Mouse (Mus musculus) bone marrow, adult 2 months (tissue): Measurements from ENCODE around the gene Nek7. TPM values are rescaled to one million over a fixed set of nuclear protein-coding genes. Genes with fewer than 3 reads are reported as not detected.

Source experiments
- H3K27ac ChIP-seq: fragments of 200-500 bp; 2 replicates; pipeline ENCODE4 v1.5.1; 2012; ENCODE audit warnings: low read depth, mild to moderate bottlenecking, control low read depth, inconsistent platforms, low read length; ENCODE audit not compliant: control insufficient read depth, poor library complexity, insufficient read depth
- H3K4me1 ChIP-seq: fragments of 200-500 bp; 2 replicates; pipeline ENCODE4 v1.6.1; 2011; ENCODE audit warnings: low read length; ENCODE audit not compliant: control insufficient read depth, insufficient read depth
- H3K4me3 ChIP-seq: fragments of 200-500 bp; replicated peaks from 2 replicates; pipeline ENCODE3; 2011; ENCODE audit warnings: mild to moderate bottlenecking, low read depth, low read length, control low read depth; ENCODE audit not compliant: control insufficient read depth
- CTCF ChIP-seq: fragments of 200-500 bp; IDR thresholded peaks from 2 replicates; pipeline ENCODE4 v1.5.1; 2011; ENCODE audit warnings: low read length, control low read depth; ENCODE audit not compliant: control insufficient read depth, insufficient read depth
- POLR2A ChIP-seq: fragments of 200-500 bp; IDR thresholded peaks from 2 replicates; pipeline ENCODE4 v1.6.1; 2011; ENCODE audit warnings: low read depth, mild to moderate bottlenecking, control low read depth, low read length, borderline replicate concordance; ENCODE audit not compliant: control insufficient read depth
- WGBS: fragments of 180-500 bp; shearing (Covaris S2); methylation state at CpG from one replicate; pipeline ENCODE4 v1.1.7; 2018; 5-methylcytosine and 5-hydroxymethylcytosine counted together
- polyA plus RNA-seq: library from polyadenylated mRNA; stranded (reverse); fragments of >200 nt; gene quantifications from 2 replicates; pipeline ENCODE4 v1.2.4, GENCODE M21; 2011; ENCODE audit warnings: low replicate concordance; ENCODE audit not compliant: missing spikeins, insufficient read depth, insufficient read length

The Nek7 gene
- polyA plus RNA-seq, 1 experiment: 11.3 TPM

DNA sequence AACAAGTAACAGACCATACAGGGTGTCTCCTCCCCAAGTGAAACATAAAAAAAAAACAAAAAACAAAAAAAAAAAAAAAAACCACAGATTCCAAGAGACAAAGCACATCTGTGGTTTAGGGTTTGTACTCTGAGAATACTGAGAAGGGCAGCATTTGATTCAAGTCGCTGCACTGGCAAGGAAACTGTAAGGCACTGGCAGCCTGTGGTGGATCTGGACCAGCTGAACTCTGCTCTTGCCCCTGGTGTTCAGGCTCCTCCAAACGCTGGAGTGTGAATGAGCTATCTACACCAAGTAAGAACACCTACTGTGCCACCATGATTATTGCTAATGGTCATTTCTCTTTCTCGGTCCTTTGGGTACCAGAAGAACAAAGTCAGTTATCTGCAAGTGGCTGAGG is 30.8 kb downstream of the Nek7 start:
- WGBS: 65% methylated on average over 3 of the region's 3 CpGs
- TF ChIP-seq POLR2A: no peak
- no peak for TF ChIP-seq CTCF
- no peak overlapping the region for H3K4me3 ChIP-seq
- H3K4me1 ChIP-seq: no peaks in the 10 kb centered on the region
- H3K27ac ChIP-seq: no peak overlapping the region

DNA sequence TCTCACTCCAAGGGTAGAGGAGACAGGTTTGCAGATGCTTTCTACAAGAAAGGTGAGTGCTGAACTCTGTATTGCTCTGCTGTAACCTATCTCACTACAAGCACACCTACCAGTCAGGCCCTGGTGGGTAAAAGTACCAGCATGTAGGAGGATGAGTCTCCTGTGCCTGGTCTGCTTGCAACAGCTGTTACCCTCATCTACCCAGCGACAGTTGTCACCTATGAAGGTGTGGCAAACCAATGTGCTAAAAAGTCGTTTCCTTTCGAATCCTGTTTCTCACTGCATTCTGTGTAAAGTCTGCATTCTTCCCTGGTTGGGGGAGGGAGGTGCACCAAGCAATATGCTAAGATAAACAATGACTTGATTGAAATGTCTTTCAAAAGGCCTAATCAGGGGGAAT is 32.1 kb downstream of the Nek7 start:
- no peaks in the 10 kb centered on the region; the same call in 1 of the 2 replicates for H3K4me1 ChIP-seq
- TF ChIP-seq POLR2A (no peak), CTCF (no peak)
- no peak overlapping the region for H3K4me3 ChIP-seq
- H3K27ac ChIP-seq: no peak overlapping the region
- WGBS: 77% methylated on average over 3 of the region's 3 CpGs

DNA sequence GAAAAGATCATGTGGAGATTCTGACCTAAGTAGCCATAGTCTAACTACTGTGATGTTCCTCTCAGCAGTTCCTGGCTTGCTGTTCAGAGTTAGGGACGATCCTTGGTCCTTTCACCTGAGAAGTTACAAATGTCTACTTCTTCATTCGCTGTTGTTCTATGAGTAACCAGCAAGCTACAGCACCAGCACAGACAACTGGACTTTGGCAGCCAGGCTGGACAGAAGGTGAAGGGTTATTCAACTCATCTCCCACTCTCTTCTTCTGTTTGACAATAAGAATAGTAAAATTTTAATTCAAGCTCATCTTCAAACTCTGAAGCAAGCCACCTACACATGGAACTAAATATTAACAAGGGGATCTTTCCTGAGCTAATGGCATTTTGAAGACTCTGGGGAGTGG is 33.0 kb downstream of the Nek7 start:
- Histone ChIP-seq H3K4me3 (no peak overlapping the region), H3K4me1 (no peaks in the 10 kb centered on the region; the same call in 1 of the 2 replicates), H3K27ac (no peak overlapping the region)
- TF ChIP-seq CTCF (no peak), POLR2A (no peak)
- WGBS: 92% methylated on average over 2 of the region's 2 CpGs

DNA sequence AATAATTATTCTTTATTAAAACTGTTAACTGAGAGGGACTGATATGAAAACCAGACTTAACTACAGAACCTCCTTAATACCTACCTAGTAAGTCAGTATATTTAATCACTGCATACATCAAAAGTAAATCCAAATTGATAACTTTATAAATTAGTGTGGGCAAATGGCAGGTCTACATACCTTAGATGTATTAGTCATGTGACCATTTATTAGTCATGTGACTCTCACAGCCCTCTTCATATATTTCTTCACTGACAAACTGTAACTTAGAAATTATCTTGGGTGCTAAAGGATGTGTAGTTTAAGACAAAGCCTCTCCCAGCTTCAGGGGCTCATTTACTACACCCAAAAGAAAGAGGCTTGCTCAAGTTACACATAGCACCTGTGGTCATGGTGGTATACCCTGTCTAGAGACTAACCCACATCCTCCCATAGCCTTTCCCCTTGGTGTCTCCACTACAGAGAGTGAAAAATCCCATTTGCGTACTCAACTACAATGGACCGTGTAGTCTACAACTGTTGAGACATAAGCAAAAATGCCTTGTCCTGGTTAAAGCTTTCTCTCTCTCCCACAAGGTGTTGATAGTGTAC is 35.4 kb downstream of the Nek7 start:
- H3K4me3 ChIP-seq: no peak overlapping the region
- no peaks in the 10 kb centered on the region; the same call in 1 of the 2 replicates for H3K4me1 ChIP-seq
- 85% methylated on average over 2 of the region's 2 CpGs for WGBS
- H3K27ac ChIP-seq: no peak overlapping the region
- TF ChIP-seq CTCF (no peak), POLR2A (no peak)

DNA sequence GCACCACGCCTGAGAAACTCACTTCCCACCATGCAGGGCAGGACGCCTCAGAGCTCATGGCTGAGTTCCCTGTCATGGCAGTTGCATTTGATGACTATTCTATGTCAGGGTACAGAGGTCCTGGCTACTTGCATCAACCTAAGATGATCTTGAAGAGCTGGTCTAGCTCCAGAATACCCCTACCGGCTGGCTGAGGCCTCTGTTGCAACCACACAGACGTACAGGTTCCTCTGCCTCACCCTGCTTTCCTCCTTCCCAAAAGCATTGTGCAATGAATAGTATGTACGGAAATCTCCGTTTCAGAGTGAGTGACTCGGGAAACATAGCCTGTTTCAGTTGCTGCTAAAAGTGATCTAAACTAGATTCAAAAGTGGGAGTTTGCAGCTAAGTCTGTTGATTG is 37.7 kb downstream of the Nek7 start:
- Histone ChIP-seq H3K4me3 (no peak overlapping the region), H3K4me1 (no peaks in the 10 kb centered on the region; the same call in 1 of the 2 replicates), H3K27ac (no peak overlapping the region)
- WGBS: 49% methylated on average over 7 of the region's 7 CpGs
- TF ChIP-seq POLR2A (no peak), CTCF (no peak)

DNA sequence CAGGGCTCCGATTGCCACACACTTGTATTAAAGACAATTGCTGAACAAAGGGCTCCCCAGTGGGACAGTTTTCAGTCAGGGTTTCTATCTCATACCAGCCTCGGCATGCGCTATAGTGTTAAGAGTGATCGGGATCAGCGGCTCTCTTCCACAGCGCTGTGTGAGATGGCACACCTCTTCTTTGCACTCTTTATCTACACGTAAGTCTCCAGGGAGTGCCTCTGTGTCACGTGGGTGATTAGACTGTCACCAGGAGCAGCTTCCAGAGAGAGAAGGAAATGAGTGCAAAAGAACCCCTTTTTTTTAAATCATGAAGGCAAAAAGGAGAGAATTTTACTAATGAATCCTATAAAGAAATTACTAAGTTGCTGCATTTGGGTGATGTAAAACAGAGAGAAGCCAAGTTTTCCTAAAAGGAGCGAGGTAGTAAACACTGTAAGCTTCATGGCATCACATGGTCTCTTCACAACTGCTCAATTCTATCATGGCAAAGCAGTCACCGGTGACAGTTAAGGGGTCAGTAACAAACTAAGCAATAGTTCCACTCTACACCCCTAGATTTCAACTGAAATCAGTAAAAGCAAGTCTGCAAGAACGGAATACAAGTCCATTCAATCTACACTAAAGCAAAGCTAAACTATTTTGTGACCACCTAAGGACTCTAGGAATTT is 40.0 kb downstream of the Nek7 start:
- WGBS: 77% methylated on average over 11 of the region's 11 CpGs
- no peaks in the 10 kb centered on the region; the same call in 1 of the 2 replicates for H3K4me1 ChIP-seq

DNA sequence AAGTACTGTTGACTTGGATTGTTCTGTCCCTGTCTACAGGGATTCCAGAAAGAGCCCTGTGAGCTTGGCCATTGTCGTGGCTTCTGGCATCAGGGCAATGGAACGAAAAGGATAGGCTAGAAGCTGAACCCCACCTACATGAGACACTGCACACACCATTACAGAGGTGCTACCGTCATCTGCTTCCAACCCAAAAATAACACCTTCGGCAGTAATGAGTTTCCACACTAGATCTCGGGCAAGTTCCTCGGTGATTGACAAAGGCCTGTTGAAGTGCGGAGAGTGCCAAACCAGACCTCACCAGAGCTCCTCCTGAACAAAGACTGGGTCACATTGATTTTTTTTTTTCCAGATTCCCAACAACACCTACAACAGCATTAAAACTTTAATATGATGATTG is 40.7 kb downstream of the Nek7 start:
- WGBS: 92% methylated on average over 7 of the region's 7 CpGs
- no peak overlapping the region for H3K4me3 ChIP-seq
- no peak overlapping the region for H3K27ac ChIP-seq
- H3K4me1 ChIP-seq: no peaks in the 10 kb centered on the region; the same call in 1 of the 2 replicates
- no peak for TF ChIP-seq CTCF
- no peak for TF ChIP-seq POLR2A

More for the DNA sequence above, 40.0 kb downstream of the Nek7 start:
- TF ChIP-seq POLR2A (no peak), CTCF (no peak)
- Histone ChIP-seq H3K4me3 (no peak overlapping the region), H3K27ac (no peak overlapping the region)

DNA sequence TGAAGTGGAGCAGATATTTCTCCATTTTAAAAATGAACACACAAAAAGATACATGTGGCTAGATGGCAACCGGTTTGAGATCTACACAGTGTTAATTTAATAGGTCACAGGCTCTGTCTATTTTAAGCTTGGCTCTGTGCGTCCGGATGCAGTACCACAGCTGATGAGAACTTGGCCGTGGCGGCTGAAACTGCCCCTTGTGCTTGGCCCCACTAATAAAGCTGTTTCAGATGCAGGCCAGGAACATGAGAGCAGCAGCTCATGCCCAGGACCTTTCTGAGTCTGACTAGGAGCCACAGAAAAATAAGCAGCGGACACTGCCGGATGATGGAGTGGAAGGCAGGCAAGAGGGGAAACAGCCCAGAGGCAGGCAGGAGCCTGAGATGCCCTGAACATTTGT is 43.1 kb downstream of the Nek7 start:
- 76% methylated on average over 7 of the region's 7 CpGs for WGBS
- no peak for TF ChIP-seq POLR2A
- TF ChIP-seq CTCF: no peak
- Histone ChIP-seq H3K4me1 (no peaks in the 10 kb centered on the region; the same call in 1 of the 2 replicates), H3K4me3 (no peak overlapping the region), H3K27ac (no peak overlapping the region)

DNA sequence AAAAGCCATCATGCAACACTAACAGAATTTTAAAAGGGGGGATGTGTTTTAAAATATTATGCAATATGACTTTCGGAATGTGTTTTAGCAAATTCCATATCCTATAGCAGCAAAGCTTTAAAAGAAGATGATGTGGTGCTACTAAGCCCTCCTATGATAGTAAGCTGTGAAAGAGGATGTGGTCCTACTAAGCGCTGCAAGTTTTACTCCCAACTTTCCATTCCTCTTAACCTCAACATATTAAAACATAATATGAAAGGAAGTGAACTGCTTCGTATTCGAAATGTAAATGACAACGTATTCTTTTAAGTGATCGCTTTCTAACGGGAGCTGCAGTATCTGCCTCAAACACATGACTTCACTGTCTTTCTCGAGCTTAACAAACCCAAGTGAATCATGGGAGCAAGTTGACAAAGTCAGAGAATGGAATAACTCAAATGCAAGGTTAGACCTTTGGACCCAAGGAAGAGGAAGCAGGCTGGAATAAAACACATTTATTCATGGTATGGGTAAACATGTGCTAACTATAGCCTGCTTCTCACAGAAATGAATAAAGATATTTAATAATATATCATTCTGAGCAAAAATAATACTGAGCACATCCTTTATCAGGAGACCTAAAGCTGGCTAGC is 43.8 kb downstream of the Nek7 start:
- TF ChIP-seq CTCF (no peak), POLR2A (no peak)
- Histone ChIP-seq H3K4me1 (no peaks in the 10 kb centered on the region; the same call in 1 of the 2 replicates), H3K4me3 (no peak overlapping the region), H3K27ac (no peak overlapping the region)
- WGBS: 87% methylated on average over 8 of the region's 8 CpGs
